Mouse (Mus musculus) limb, embryonic 14.5 days (tissue): Measurements from ENCODE around the gene Cct4. TPM values are rescaled to one million over a fixed set of nuclear protein-coding genes. Genes with fewer than 3 reads are reported as not detected.
A peak's percentile ranks its signal among the peaks of the same experiment; 100 is the strongest.

ENCODE experiments used
- ATAC-seq: fragments of 200-750 bp; cut with Nextera tagmentation; 2 replicates; pipeline ENCODE4 v1.8.0; 2017; ENCODE audit warnings: low read depth, moderate number of reproducible peaks, moderate TSS enrichment; ENCODE audit not compliant: low FRiP score
- DNase-seq: peaks from one replicate; pipeline ENCODE4 v3.0.0-alpha.2; 2015; ENCODE audit warnings: low spot score
- H3K27ac ChIP-seq: fragments of 300-500 bp; sonication (generic); replicated peaks from 2 replicates; pipeline ENCODE4 v1.5.1; 2014; ENCODE audit warnings: low read depth, mild to moderate bottlenecking, low read length, moderate library complexity, mixed read lengths
- H3K27me3 ChIP-seq: fragments of 300-500 bp; sonication (generic); 2 replicates; pipeline ENCODE4 v1.6.1; 2014; ENCODE audit warnings: low read length, mixed read lengths; ENCODE audit not compliant: control insufficient read depth, insufficient read depth
- H3K36me3 ChIP-seq: fragments of 300-500 bp; sonication (generic); 2 replicates; pipeline ENCODE4 v1.6.1; 2014; ENCODE audit warnings: mild to moderate bottlenecking, low read length, moderate library complexity, mixed read lengths; ENCODE audit not compliant: control insufficient read depth, insufficient read depth
- H3K4me1 ChIP-seq: fragments of 300-500 bp; sonication (generic); 2 replicates; pipeline ENCODE4 v1.6.1; 2014; ENCODE audit warnings: antibody characterized with exemption, low read length, mixed read lengths; ENCODE audit not compliant: control insufficient read depth, insufficient read depth
- H3K4me2 ChIP-seq: fragments of 300-500 bp; sonication (generic); replicated peaks from 2 replicates; pipeline ENCODE4 v1.6.1; 2014; ENCODE audit warnings: low read depth, mild to moderate bottlenecking, low read length, moderate library complexity; ENCODE audit not compliant: severe bottlenecking
- H3K4me3 ChIP-seq: fragments of 300-500 bp; sonication (generic); replicated peaks from 2 replicates; pipeline ENCODE4 v1.5.1; 2014; ENCODE audit warnings: low read length
- H3K9ac ChIP-seq: fragments of 300-500 bp; sonication (generic); 2 replicates; pipeline ENCODE4 v1.6.1; 2014; ENCODE audit warnings: mild to moderate bottlenecking, low read depth, low read length, moderate library complexity; ENCODE audit not compliant: severe bottlenecking
- H3K9me3 ChIP-seq: fragments of 300-500 bp; sonication (generic); 2 replicates; pipeline ENCODE4 v1.6.1; 2016; ENCODE audit warnings: low read length; ENCODE audit not compliant: control insufficient read depth
- POLR2A ChIP-seq: fragments of 200-500 bp; IDR thresholded peaks from 2 replicates; pipeline ENCODE4 v1.8.0; 2012; ENCODE audit warnings: inconsistent platforms, mild to moderate bottlenecking, moderate library complexity, borderline replicate concordance; ENCODE audit not compliant: insufficient read depth, insufficient read length; ENCODE audit errors: extremely low read depth
- WGBS: fragments of 180-500 bp; shearing (Covaris S2); extraction: QIAGEN DNeasy Blood & Tissue Kit; methylation state at CpG from one replicate; pipeline ENCODE4 v1.1.7; 2014; 5-methylcytosine and 5-hydroxymethylcytosine counted together
- polyA plus RNA-seq, 2 experiments: library from polyadenylated mRNA; depleted of rRNA in 1 of 2; stranded (reverse) in 1 of 2; unstranded in 1 of 2; fragments of >200 nt; fragmentation: Nextera tagmentation in 1 of 2; extraction: Ambion mirVana in 1 of 2; gene quantifications; 2 replicates each; pipeline versions ENCODE4 v1.2.1 to v1.2.3; 2012 to 2014

Gene Cct4
- polyA plus RNA-seq, 2 experiments: 153 to 267 TPM

- H3K9ac ChIP-seq: no peak overlapping the region
- H3K27ac ChIP-seq: no peak overlapping the region
- H3K27me3 ChIP-seq: no peaks in the 10 kb centered on the region
- TF ChIP-seq POLR2A: no peak
- peaks cover 32% of the 10 kb centered on the region for H3K36me3 ChIP-seq
- 85% methylated on average over 3 of the region's 3 CpGs for WGBS
- ATAC-seq (no peak), DNase-seq (no peak)
- no peak overlapping the region for H3K4me2 ChIP-seq
- peaks cover 21% of the 10 kb centered on the region for H3K4me1 ChIP-seq
- no peak overlapping the region for H3K4me3 ChIP-seq
- peaks cover 9% of the 10 kb centered on the region for H3K9me3 ChIP-seq
Observed at GRCm38 (mm10) chr11:22978215-22978614, 12.1 kb upstream of the Cct4 start.

- peaks cover 21% of the 10 kb centered on the region for H3K4me1 ChIP-seq
- H3K36me3 ChIP-seq: peaks cover 28% of the 10 kb centered on the region
- H3K27me3 ChIP-seq: no peaks in the 10 kb centered on the region
- no peak overlapping the region for H3K4me2 ChIP-seq
- WGBS: 70% methylated on average over 1 of the region's 1 CpGs
- H3K27ac ChIP-seq: no peak overlapping the region
- H3K9ac ChIP-seq: no peak overlapping the region
- ATAC-seq (no peak), DNase-seq (no peak)
- no peak overlapping the region for H3K4me3 ChIP-seq
- H3K9me3 ChIP-seq: peaks cover 4% of the 10 kb centered on the region
- TF ChIP-seq POLR2A: no peak
Observed at GRCm38 (mm10) chr11:22978711-22979110, 11.6 kb upstream of the Cct4 start.

- no peak overlapping the region for H3K4me2 ChIP-seq
Observed at GRCm38 (mm10) chr11:22979221-22979620, 11.1 kb upstream of the Cct4 start.

GRCm38 (mm10) chr11:22981041-22981440 is 9.3 kb upstream of the Cct4 start:
- peak overlapping the region; percentile 72 for H3K9ac ChIP-seq
- no peaks in the 10 kb centered on the region for H3K9me3 ChIP-seq
- DNase-seq (no peak), ATAC-seq (no peak)
- peaks cover 25% of the 10 kb centered on the region for H3K36me3 ChIP-seq
- peak overlapping the region; percentile 56 for H3K4me2 ChIP-seq
- H3K27me3 ChIP-seq: no peaks in the 10 kb centered on the region
- H3K27ac ChIP-seq: no peak overlapping the region
- H3K4me3 ChIP-seq: peak overlapping the region; percentile 63
- 37% methylated on average over 4 of the region's 4 CpGs for WGBS
- no peak for TF ChIP-seq POLR2A
- H3K4me1 ChIP-seq: peaks cover 11% of the 10 kb centered on the region; the same call in 1 of the 2 replicates

More at GRCm38 (mm10) chr11:22979221-22979620, 11.1 kb upstream of the Cct4 start:
- no peak for DNase-seq
- Histone ChIP-seq H3K27me3 (no peaks in the 10 kb centered on the region), H3K27ac (no peak overlapping the region), H3K4me3 (no peak overlapping the region), H3K9me3 (no peaks in the 10 kb centered on the region), H3K4me1 (peaks cover 16% of the 10 kb centered on the region), H3K36me3 (peaks cover 25% of the 10 kb centered on the region), H3K9ac (no peak overlapping the region)
- TF ChIP-seq POLR2A: no peak
- 90% methylated on average over 1 of the region's 1 CpGs for WGBS
- no peak for ATAC-seq

GRCm38 (mm10) chr11:22981543-22981950 is 8.8 kb upstream of the Cct4 start:
- no peak for TF ChIP-seq POLR2A
- H3K4me1 ChIP-seq: peaks cover 9% of the 10 kb centered on the region; the same call in 1 of the 2 replicates
- no peaks in the 10 kb centered on the region for H3K27me3 ChIP-seq
- H3K4me3 ChIP-seq: peak overlapping the region; percentile 63
- peak overlapping the region; percentile 72 for H3K9ac ChIP-seq
- peaks cover 21% of the 10 kb centered on the region for H3K36me3 ChIP-seq
- no peaks in the 10 kb centered on the region for H3K9me3 ChIP-seq
- ATAC-seq: peak; percentile 4
- H3K27ac ChIP-seq: peak overlapping the region; percentile 94
- H3K4me2 ChIP-seq: peak overlapping the region; percentile 56
- no peak for DNase-seq
- WGBS: 4% methylated on average over 12 of the region's 12 CpGs
